Mouse (Mus musculus) megakaryocyte, embryonic 14.5 days (primary cell): ENCODE measurements at regions not wholly inside any gene's neighbourhood (a gene's known extent, or its start where the extent isn't known, plus 50 kb on each side); places are given as distances from the start of the nearest gene placed in this dataset.

Experiments used
- H3K27me3 ChIP-seq: replicated peaks from 2 replicates; pipeline ENCODE3; 2012; ENCODE audit warnings: inconsistent platforms
- H3K36me3 ChIP-seq: replicated peaks from 2 replicates; pipeline ENCODE3; 2012; ENCODE audit warnings: low read length, inconsistent platforms, mixed read lengths
- H3K4me1 ChIP-seq: 2 replicates; pipeline ENCODE4 v1.6.1; 2012; ENCODE audit warnings: inconsistent platforms
- H3K4me3 ChIP-seq: replicated peaks from 2 replicates; pipeline ENCODE3; 2012; ENCODE audit warnings: moderate library complexity, mild to moderate bottlenecking, inconsistent platforms
- H3K9me3 ChIP-seq: 2 replicates; pipeline ENCODE4 v1.6.1; 2012; ENCODE audit warnings: inconsistent platforms
- FLI1 ChIP-seq: IDR thresholded peaks from 2 replicates; pipeline ENCODE4 v1.6.1; 2012; ENCODE audit warnings: low read length, inconsistent platforms, mixed read lengths
- GATA1 ChIP-seq: IDR thresholded peaks from 3 replicates; pipeline ENCODE4 v1.6.1; 2012; ENCODE audit warnings: mixed read lengths, low read length, inconsistent platforms, borderline replicate concordance

- Histone ChIP-seq H3K4me1 (peaks cover 3% of the 10 kb centered on the region; the same call in 1 of the 2 replicates), H3K9me3 (no peaks in the 10 kb centered on the region), H3K36me3 (no peaks in the 10 kb centered on the region), H3K27me3 (no peaks in the 10 kb centered on the region), H3K4me3 (no peak overlapping the region)
- TF ChIP-seq GATA1 (no peak), FLI1 (no peak)
These were observed 95.1 kb upstream of the 4930583I09Rik start for GRCm38 (mm10) chr17:64930816-64931428.

- Histone ChIP-seq H3K27me3 (no peaks in the 10 kb centered on the region), H3K4me3 (no peak overlapping the region), H3K9me3 (no peaks in the 10 kb centered on the region), H3K4me1 (no peaks in the 10 kb centered on the region), H3K36me3 (no peaks in the 10 kb centered on the region)
- TF ChIP-seq GATA1: no peak
- TF ChIP-seq FLI1: no peak
These were observed 87.9 kb upstream of the 4930583I09Rik start for GRCm38 (mm10) chr17:64923762-64924161.

GRCm38 (mm10) chr17:64922235-64922634 lies 86.4 kb upstream of the 4930583I09Rik start:
- no peaks in the 10 kb centered on the region for H3K27me3 ChIP-seq
- no peaks in the 10 kb centered on the region for H3K4me1 ChIP-seq
- H3K9me3 ChIP-seq: no peaks in the 10 kb centered on the region
- no peak for TF ChIP-seq FLI1
- no peak overlapping the region for H3K4me3 ChIP-seq
- H3K36me3 ChIP-seq: no peaks in the 10 kb centered on the region

GRCm38 (mm10) chr17:64920236-64920635 lies 84.4 kb upstream of the 4930583I09Rik start:
- TF ChIP-seq GATA1 (no peak), FLI1 (no peak)
- Histone ChIP-seq H3K36me3 (no peaks in the 10 kb centered on the region), H3K4me3 (peak overlapping the region; percentile 29), H3K4me1 (no peaks in the 10 kb centered on the region), H3K9me3 (no peaks in the 10 kb centered on the region; the same call in 1 of the 2 replicates), H3K27me3 (no peaks in the 10 kb centered on the region)

- H3K4me3 ChIP-seq: no peak overlapping the region
- H3K9me3 ChIP-seq: peaks cover 5% of the 10 kb centered on the region
- H3K4me1 ChIP-seq: no peaks in the 10 kb centered on the region
- no peaks in the 10 kb centered on the region for H3K27me3 ChIP-seq
- H3K36me3 ChIP-seq: no peaks in the 10 kb centered on the region
- TF ChIP-seq GATA1 (no peak), FLI1 (no peak)
These were observed 82.0 kb upstream of the 4930583I09Rik start for GRCm38 (mm10) chr17:64917830-64918229.

GRCm38 (mm10) chr17:64916657-64917056 lies 80.8 kb upstream of the 4930583I09Rik start:
- H3K27me3 ChIP-seq: no peaks in the 10 kb centered on the region
- H3K4me1 ChIP-seq: 0 out of 2 replicates have a peak, but pooled peaks cover under 1% of the 10 kb centered on the region
- H3K9me3 ChIP-seq: peaks cover 9% of the 10 kb centered on the region
- H3K4me3 ChIP-seq: no peak overlapping the region
- TF ChIP-seq FLI1 (no peak), GATA1 (no peak)
- no peaks in the 10 kb centered on the region for H3K36me3 ChIP-seq

- Histone ChIP-seq H3K9me3 (peaks cover 9% of the 10 kb centered on the region), H3K27me3 (no peaks in the 10 kb centered on the region), H3K36me3 (no peaks in the 10 kb centered on the region), H3K4me3 (no peak overlapping the region), H3K4me1 (0 out of 2 replicates have a peak, but pooled peaks cover 3% of the 10 kb centered on the region)
- no peak for TF ChIP-seq GATA1
- no peak for TF ChIP-seq FLI1
These were observed 79.8 kb upstream of the 4930583I09Rik start for GRCm38 (mm10) chr17:64915708-64916107.

GRCm38 (mm10) chr17:64915025-64915424 lies 79.2 kb upstream of the 4930583I09Rik start:
- H3K9me3 ChIP-seq: peaks cover 9% of the 10 kb centered on the region
- 0 out of 2 replicates have a peak, but pooled peaks cover 3% of the 10 kb centered on the region for H3K4me1 ChIP-seq
- no peak overlapping the region for H3K4me3 ChIP-seq
- H3K27me3 ChIP-seq: no peaks in the 10 kb centered on the region
- TF ChIP-seq GATA1 (no peak), FLI1 (no peak)
- H3K36me3 ChIP-seq: no peaks in the 10 kb centered on the region

- Histone ChIP-seq H3K36me3 (no peaks in the 10 kb centered on the region), H3K27me3 (no peaks in the 10 kb centered on the region), H3K4me3 (no peak overlapping the region), H3K4me1 (0 out of 2 replicates have a peak, but pooled peaks cover 3% of the 10 kb centered on the region), H3K9me3 (peaks cover 9% of the 10 kb centered on the region)
- TF ChIP-seq GATA1 (no peak), FLI1 (no peak)
These were observed 78.4 kb upstream of the 4930583I09Rik start for GRCm38 (mm10) chr17:64914302-64914701.

- no peak for TF ChIP-seq GATA1
- TF ChIP-seq FLI1: no peak
- H3K4me1 ChIP-seq: 0 out of 2 replicates have a peak, but pooled peaks cover 3% of the 10 kb centered on the region
- H3K9me3 ChIP-seq: peaks cover 18% of the 10 kb centered on the region
- H3K4me3 ChIP-seq: no peak overlapping the region
- no peaks in the 10 kb centered on the region for H3K27me3 ChIP-seq
- H3K36me3 ChIP-seq: no peaks in the 10 kb centered on the region
These were observed 72.8 kb upstream of the 4930583I09Rik start for GRCm38 (mm10) chr17:64908671-64909070.
